Mouse (Mus musculus) cerebellum, postnatal 25 days (tissue): ENCODE measurements around the gene Ncoa4.
"Not testable (repeated sequence)": the region's sequence is repeated elsewhere in the genome, so short reads cannot be mapped to it uniquely, and the experiment has no call there.

Source experiments
- DNase-seq, 2 experiments: peaks; one replicate each; pipeline ENCODE4 v3.0.0; 2021; ENCODE audit warnings: mixed read lengths in 2 of 2

The Ncoa4 gene

GRCm38 (mm10) chr14:32161090-32161885, 1.6 kb downstream of the Ncoa4 start:
- DNase-seq = no peak

DNA sequence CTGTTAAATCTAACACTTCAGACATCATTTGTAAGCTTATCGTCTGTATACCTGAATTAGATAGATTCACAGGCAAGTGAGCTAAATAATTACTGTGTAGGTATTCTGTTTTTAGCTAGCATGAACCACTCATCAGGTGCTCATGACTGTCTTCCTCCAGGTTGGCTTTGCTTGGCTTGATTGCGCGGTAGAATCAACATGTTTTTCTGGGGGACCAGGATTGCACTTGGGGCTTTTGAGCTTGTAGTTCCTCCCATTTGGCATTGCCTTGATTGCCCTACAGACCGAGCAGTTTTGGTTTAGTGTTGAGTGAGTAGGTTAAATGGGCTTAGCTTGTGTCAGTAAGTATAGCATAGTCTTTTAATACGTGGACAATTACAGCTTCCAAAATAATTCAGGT, 2.6 kb downstream of the Ncoa4 start:
- DNase-seq = no peak

- DNase-seq = no peak
Observed at GRCm38 (mm10) chr14:32163203-32163888, 3.7 kb downstream of the Ncoa4 start.

DNA sequence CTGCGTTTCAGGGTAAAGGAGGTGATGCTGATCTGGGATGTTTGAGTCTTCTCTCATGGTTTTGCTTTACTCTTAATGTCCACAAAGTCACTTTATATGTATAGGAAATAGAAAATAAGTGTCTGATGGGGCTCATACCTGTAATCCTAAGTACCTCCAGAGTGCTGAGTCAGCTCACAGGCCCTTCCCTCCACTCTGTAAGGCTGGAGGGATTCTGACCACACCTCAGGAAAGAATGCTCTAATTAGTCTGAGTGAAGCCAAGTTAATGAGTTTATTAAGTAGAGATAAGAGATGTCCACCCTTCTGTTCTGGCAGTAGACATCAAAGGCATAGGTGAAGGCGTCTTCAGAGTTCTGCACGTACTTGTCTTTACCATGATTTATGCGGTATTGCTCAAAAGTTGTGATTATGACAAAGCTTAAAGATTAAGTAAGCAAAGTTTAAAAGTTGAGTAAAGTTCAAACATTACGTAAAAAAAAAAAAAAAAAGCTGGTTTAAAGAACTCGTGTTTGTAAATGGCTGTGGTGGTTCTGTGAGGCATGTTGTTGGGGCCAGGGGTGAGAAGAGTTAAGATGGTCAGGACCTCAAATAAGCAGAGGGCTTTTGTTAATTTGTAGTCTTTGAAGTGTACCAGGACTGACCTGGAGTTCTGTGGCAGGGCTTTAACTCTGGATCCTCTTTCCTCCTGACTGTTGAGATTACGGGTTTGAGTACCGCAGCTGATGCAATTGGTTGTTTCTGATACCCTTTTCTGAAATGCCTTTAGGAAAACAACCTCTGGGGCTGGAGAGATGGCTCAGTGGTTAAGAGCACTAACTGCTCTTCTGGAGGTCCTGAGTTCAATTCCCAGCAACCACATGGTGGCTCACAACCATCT, 4.7 kb downstream of the Ncoa4 start:
- DNase-seq = no peak

DNA sequence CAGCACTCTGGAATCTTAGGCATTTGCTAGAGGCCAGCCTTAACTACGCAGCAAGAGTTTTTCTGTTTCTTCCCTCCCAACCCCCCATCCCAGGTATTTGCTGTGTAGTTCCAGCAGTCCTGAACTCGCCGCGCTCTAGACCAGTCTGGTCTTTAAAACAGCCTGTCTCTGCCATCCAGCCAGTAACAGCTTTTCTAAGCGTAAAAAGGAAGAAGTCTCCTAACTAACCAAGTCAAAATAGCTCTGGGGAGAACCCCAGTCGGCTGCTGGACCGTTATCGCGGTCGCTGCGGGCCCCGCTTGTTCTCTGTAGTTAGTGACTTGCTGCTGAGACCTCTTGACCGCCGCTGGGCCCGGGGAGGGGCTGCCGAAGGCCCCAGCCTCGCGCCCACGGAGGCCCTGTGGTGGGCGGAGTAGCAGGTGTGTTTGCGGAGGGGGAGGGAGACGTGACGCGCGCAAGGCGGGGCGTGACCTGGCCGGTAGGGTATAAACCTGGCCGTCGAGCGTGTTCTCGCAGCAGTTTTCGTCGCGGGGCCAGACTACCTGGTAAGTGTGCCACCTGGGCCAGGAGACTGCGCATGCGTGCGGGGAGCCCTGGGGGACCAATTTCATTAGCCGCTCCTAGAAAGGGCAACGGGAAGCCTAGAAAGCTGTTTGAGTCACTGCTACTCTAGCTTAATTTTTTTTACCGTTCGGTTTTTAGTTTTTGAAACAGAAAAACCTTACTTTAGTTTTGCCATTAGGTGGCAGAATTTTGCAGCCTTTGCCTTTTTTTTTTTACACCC, 5.8 kb downstream of the Ncoa4 start:
- DNase-seq = peak; percentile 91 to 95

DNA sequence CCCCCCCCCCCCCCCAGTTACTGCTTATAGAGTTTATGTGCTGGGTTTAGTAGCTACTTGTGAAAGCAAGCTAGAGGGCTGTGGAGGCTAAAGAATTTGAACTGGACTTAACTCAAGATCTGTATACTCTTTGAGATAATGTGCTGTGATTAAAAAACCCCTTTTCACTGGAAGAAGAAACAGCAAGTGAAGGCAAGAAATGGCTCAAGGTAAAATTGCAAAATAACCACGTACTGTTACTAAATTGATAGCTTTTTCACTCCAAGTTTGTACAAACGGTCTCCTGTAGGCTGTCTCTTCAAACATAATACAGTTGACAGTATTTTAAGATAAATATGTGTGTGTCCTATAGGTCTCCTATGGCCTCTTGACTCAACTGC, 6.4 kb downstream of the Ncoa4 start:
- no peak for DNase-seq

- DNase-seq = no peak
Observed at GRCm38 (mm10) chr14:32166840-32167239, 7.2 kb downstream of the Ncoa4 start.

GRCm38 (mm10) chr14:32167326-32167725, 7.7 kb downstream of the Ncoa4 start:
- DNase-seq = no peak

GRCm38 (mm10) chr14:32168653-32169231, 9.1 kb downstream of the Ncoa4 start:
- DNase-seq = no peak

GRCm38 (mm10) chr14:32170137-32170536, 10.5 kb downstream of the Ncoa4 start:
- no peak for DNase-seq

DNA sequence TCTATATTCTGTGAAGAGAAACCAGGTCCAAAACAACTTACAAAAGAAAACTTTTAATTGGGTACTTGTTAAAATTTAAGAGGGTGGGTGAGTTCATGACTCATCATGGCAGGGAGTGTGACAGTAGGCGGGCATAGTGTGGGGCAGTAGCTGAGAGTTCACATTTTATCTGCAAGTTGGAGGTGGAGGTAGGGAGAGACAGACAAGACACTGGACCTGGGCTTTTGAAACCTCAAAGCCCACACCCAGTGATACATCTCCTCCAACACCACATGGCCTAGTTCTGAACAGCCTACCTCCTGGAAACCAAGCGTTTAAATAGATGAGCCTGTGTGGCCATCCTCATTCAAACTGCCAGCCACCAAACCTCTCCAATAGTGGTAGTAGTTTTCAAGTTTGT, 15.6 kb downstream of the Ncoa4 start:
- no peak for DNase-seq

GRCm38 (mm10) chr14:32176590-32176989, 16.9 kb downstream of the Ncoa4 start:
- DNase-seq = not testable (repeated sequence)

DNA sequence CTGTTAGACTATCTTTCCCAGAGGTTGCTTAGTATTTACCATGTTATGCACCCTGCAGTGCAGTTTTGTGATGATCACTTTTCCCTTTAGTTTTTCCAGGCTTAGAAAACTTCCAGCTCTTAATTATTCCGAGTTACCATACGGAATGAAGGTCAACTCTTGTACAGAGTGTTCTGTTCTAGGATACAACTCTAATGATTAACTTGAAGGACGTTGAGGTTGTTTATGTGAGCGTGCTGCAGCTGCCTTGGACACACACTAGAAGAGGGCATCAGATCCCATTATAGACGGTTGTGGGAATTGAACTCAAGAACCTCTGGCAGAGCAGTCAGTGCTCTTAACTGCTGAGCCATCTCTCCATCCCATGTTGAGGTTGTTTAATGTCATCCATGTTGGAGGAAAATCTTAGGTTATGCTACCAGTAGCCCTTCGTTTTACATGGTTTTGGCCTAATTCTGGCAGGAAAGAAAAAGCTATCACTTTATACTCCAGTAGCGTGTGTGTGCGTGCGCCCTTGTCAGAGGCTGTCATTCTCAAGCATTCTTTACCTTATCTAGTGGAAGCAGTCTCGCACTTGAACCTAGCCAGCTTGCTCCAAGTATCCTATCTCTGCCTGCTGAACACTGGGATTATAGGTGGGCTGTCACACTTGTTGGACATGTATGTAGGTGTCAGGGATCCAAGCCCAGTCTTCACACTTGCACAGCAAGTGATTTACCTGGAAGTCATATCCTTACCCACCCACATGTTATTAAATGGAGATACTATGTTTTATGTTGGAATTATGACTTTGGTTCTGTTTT, 19.9 kb downstream of the Ncoa4 start:
- DNase-seq = no peak

- no peak for DNase-seq
Observed at GRCm38 (mm10) chr14:32180861-32181260, 21.2 kb downstream of the Ncoa4 start.

GRCm38 (mm10) chr14:32183846-32184245, 24.2 kb downstream of the Ncoa4 start:
- DNase-seq = no peak

DNA sequence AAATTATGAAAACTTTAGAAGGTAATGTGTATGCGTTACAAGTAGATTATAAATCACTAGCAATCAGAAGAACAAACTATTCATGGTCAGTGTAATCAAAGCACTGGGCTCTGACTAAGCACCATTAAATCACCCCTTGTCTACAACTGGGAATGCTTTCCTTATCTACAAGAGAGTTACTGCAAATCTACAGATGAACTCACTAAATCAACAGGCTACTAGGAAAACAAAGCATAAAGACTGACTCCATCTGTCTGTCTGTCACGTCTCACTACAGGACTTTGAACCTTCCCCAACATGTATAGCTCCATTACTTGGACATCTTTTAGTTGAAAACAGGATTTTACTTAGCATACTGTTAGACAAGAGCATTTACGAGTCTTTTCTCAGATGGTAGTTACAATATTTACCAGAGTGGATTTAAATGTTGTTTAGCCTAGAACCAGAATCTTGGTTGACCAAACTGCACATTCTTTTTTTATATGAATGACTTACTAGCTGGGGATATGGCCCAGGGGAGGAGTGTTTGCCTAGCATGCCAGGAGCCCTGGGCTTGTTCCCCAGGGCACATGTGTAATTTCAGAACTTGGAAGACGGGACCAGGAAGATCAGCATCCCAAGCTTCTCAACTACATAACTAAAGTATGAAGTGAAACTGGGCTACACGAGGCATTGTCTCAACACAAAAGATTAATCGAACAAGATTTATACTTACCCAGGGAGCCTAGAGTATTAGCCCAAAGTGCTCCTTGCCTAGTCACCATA, 31.1 kb downstream of the Ncoa4 start:
- DNase-seq = no peak

- no peak for DNase-seq
Observed at GRCm38 (mm10) chr14:32191926-32192325, 32.3 kb downstream of the Ncoa4 start.

DNA sequence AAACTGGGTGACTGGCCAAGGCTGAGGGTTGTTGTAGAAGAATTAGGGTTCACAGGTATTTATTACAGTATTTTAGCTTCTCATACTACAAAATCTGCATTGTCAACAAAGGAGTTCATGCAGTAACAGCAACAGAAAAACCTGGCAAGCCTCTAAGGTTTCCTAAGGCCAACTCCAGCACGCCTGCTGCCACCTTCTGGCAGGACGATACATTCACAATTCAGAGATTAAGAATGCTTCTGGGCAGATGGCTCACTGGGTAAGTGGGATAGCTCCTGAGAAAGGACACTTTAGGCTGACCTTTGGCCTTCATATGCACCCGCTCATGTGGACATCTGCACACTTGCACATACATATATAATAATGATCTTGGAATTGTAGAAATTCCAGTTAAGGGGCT, 32.8 kb downstream of the Ncoa4 start:
- DNase-seq = peak; percentile 57 to 77

DNA sequence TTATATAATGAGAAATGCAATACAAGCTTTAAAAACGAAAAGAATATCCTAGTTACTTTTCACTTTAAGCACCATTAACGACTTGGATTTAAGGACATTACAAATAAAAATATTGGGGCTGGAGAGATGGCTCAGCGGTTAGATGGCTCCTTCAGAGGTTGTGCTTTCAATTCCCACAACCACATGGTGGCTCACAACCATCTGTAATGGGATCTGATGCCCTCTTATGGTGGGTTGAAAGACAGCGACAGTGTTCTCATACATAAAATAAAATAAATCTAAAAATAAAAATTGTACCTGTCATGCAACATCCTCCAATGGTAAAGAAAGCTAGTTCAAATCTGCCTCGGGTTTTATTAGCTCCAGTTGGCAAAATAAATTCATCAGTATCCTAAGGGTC, 33.9 kb downstream of the Ncoa4 start:
- not testable (repeated sequence) for DNase-seq

DNA sequence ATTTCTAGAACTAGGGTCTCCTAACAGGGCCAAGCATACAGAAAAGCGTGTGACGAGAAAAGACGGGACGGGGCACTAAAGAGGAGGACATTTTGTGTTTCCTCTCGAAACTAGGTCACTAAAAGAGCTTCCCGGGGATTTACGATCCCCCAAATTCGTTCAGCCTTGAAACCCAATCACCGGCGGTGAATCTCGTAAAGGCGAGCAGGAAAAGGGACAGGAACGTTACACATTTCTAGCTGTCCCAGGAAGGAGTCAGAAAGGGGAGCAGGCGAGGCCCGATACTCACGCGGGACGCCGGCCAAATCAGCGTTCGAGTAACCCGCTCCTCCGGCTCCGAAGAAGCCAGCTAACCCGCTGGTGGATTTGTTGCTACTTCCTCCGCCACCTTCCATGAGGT, 41.7 kb downstream of the Ncoa4 start:
- DNase-seq = no peak
